Mouse (Mus musculus) neural tube, embryonic 12.5 days (tissue): ENCODE results near the gene Tspan9. TPM values are rescaled to one million over a fixed set of nuclear protein-coding genes. Genes with fewer than 3 reads are reported as not detected.

Experiments
- ATAC-seq: fragments of 200-750 bp; cut with Nextera tagmentation; 2 replicates; pipeline ENCODE4 v1.8.0; 2017; ENCODE audit warnings: low read depth, mild to moderate bottlenecking, moderate TSS enrichment, moderate library complexity; ENCODE audit not compliant: low FRiP score
- H3K27ac ChIP-seq: fragments of 300-500 bp; sonication (generic); 2 replicates; pipeline ENCODE4 v1.5.1; 2016
- H3K27me3 ChIP-seq: fragments of 300-500 bp; sonication (generic); replicated peaks from 2 replicates; pipeline ENCODE4 v1.6.1; 2016; ENCODE audit warnings: mild to moderate bottlenecking
- H3K36me3 ChIP-seq: fragments of 300-500 bp; sonication (generic); 2 replicates; pipeline ENCODE4 v1.6.1; 2016; ENCODE audit warnings: mild to moderate bottlenecking
- H3K4me1 ChIP-seq: fragments of 300-500 bp; sonication (generic); 2 replicates; pipeline ENCODE4 v1.6.1; 2016
- H3K4me2 ChIP-seq: fragments of 300-500 bp; sonication (generic); replicated peaks from 2 replicates; pipeline ENCODE4 v1.6.1; 2016; ENCODE audit warnings: mild to moderate bottlenecking
- H3K4me3 ChIP-seq: fragments of 300-500 bp; sonication (generic); 2 replicates; pipeline ENCODE4 v1.5.1; 2016
- H3K9ac ChIP-seq: fragments of 300-500 bp; sonication (generic); 2 replicates; pipeline ENCODE4 v1.6.1; 2016; ENCODE audit warnings: mild to moderate bottlenecking
- H3K9me3 ChIP-seq: fragments of 300-500 bp; sonication (generic); 2 replicates; pipeline ENCODE4 v1.6.1; 2016; ENCODE audit warnings: mild to moderate bottlenecking
- WGBS: fragments of 180-500 bp; shearing (Covaris S2); methylation state at CpG from one replicate; pipeline ENCODE4 v1.1.7; 2016; 5-methylcytosine and 5-hydroxymethylcytosine counted together
- polyA plus RNA-seq: library from polyadenylated mRNA; unstranded; fragments of >200 nt; fragmentation: Nextera tagmentation; extraction: Ambion mirVana; gene quantifications from 2 replicates; pipeline ENCODE4 v1.2.1, GENCODE M21; 2016

Gene Tspan9
- polyA plus RNA-seq, 1 experiment from 2014 or later: 58.4 TPM

GRCm38 (mm10) chr6:128011781-128012180 is 131.6 kb downstream of the Tspan9 start:
- ATAC-seq: no peak
- Histone ChIP-seq H3K9me3 (no peaks in the 10 kb centered on the region), H3K4me2 (no peak overlapping the region), H3K9ac (0 out of 2 replicates have a peak overlapping the region, but pooled peaks have one; percentile 9), H3K4me1 (peaks cover 30% of the 10 kb centered on the region), H3K27me3 (0 out of 2 replicates have a peak, but pooled peaks cover 2% of the 10 kb centered on the region), H3K4me3 (no peak overlapping the region), H3K36me3 (no peaks in the 10 kb centered on the region), H3K27ac (no peak overlapping the region)
- 88% methylated on average over 17 of the region's 17 CpGs for WGBS

GRCm38 (mm10) chr6:128011071-128011477 is 132.3 kb downstream of the Tspan9 start:
- Histone ChIP-seq H3K9ac (no peak overlapping the region), H3K4me1 (peaks cover 32% of the 10 kb centered on the region), H3K4me3 (no peak overlapping the region), H3K4me2 (no peak overlapping the region), H3K27ac (no peak overlapping the region), H3K36me3 (no peaks in the 10 kb centered on the region), H3K27me3 (0 out of 2 replicates have a peak, but pooled peaks cover 2% of the 10 kb centered on the region), H3K9me3 (no peaks in the 10 kb centered on the region)
- ATAC-seq: no peak
- WGBS: 83% methylated on average over 13 of the region's 13 CpGs

GRCm38 (mm10) chr6:128010135-128010971 is 133.0 kb downstream of the Tspan9 start:
- Histone ChIP-seq H3K27me3 (0 out of 2 replicates have a peak, but pooled peaks cover 2% of the 10 kb centered on the region), H3K4me1 (peaks cover 33% of the 10 kb centered on the region), H3K9ac (no peak overlapping the region), H3K36me3 (no peaks in the 10 kb centered on the region), H3K9me3 (no peaks in the 10 kb centered on the region), H3K4me2 (no peak overlapping the region), H3K27ac (no peak overlapping the region), H3K4me3 (no peak overlapping the region)
- no peak for ATAC-seq
- 63% methylated on average over 11 of the region's 11 CpGs for WGBS

- 0 out of 2 replicates have a peak, but pooled peaks cover 2% of the 10 kb centered on the region for H3K27me3 ChIP-seq
- H3K4me2 ChIP-seq: no peak overlapping the region
- H3K9ac ChIP-seq: no peak overlapping the region
- H3K36me3 ChIP-seq: no peaks in the 10 kb centered on the region
- no peak for ATAC-seq
- no peak overlapping the region for H3K4me3 ChIP-seq
- peaks cover 32% of the 10 kb centered on the region for H3K4me1 ChIP-seq
- no peaks in the 10 kb centered on the region for H3K9me3 ChIP-seq
- 80% methylated on average over 5 of the region's 5 CpGs for WGBS
- H3K27ac ChIP-seq: no peak overlapping the region
Measured at GRCm38 (mm10) chr6:128007982-128008562, 135.3 kb downstream of the Tspan9 start.

- H3K27me3 ChIP-seq: 0 out of 2 replicates have a peak, but pooled peaks cover 2% of the 10 kb centered on the region
- peaks cover 30% of the 10 kb centered on the region for H3K4me1 ChIP-seq
- no peak overlapping the region for H3K4me2 ChIP-seq
- H3K27ac ChIP-seq: no peak overlapping the region
- ATAC-seq: no peak
- H3K9me3 ChIP-seq: no peaks in the 10 kb centered on the region
- WGBS: 84% methylated on average over 12 of the region's 12 CpGs
- H3K4me3 ChIP-seq: no peak overlapping the region
- no peaks in the 10 kb centered on the region for H3K36me3 ChIP-seq
- H3K9ac ChIP-seq: no peak overlapping the region
Measured at GRCm38 (mm10) chr6:128007241-128007701, 136.1 kb downstream of the Tspan9 start.

- H3K36me3 ChIP-seq: no peaks in the 10 kb centered on the region
- H3K27ac ChIP-seq: no peak overlapping the region
- H3K4me2 ChIP-seq: no peak overlapping the region
- 54% methylated on average over 8 of the region's 8 CpGs for WGBS
- no peaks in the 10 kb centered on the region for H3K9me3 ChIP-seq
- no peak for ATAC-seq
- no peak overlapping the region for H3K9ac ChIP-seq
- no peak overlapping the region for H3K4me3 ChIP-seq
- H3K27me3 ChIP-seq: no peaks in the 10 kb centered on the region
- peaks cover 36% of the 10 kb centered on the region for H3K4me1 ChIP-seq
Measured at GRCm38 (mm10) chr6:128006156-128006555, 137.2 kb downstream of the Tspan9 start.

GRCm38 (mm10) chr6:128004544-128004943 is 138.8 kb downstream of the Tspan9 start:
- H3K4me2 ChIP-seq: no peak overlapping the region
- no peaks in the 10 kb centered on the region for H3K27me3 ChIP-seq
- no peak for ATAC-seq
- no peaks in the 10 kb centered on the region for H3K36me3 ChIP-seq
- H3K4me3 ChIP-seq: no peak overlapping the region
- H3K9ac ChIP-seq: no peak overlapping the region
- WGBS: 85% methylated on average over 16 of the region's 16 CpGs
- H3K9me3 ChIP-seq: no peaks in the 10 kb centered on the region
- H3K27ac ChIP-seq: no peak overlapping the region
- peaks cover 19% of the 10 kb centered on the region for H3K4me1 ChIP-seq

- Histone ChIP-seq H3K9ac (no peak overlapping the region), H3K9me3 (no peaks in the 10 kb centered on the region), H3K36me3 (no peaks in the 10 kb centered on the region), H3K4me2 (no peak overlapping the region), H3K27ac (no peak overlapping the region), H3K4me3 (no peak overlapping the region), H3K27me3 (no peaks in the 10 kb centered on the region), H3K4me1 (peaks cover 19% of the 10 kb centered on the region)
- 76% methylated on average over 5 of the region's 5 CpGs for WGBS
- ATAC-seq: no peak
Measured at GRCm38 (mm10) chr6:128003542-128003941, 139.9 kb downstream of the Tspan9 start.

- ATAC-seq: no peak
- H3K4me2 ChIP-seq: no peak overlapping the region
- no peaks in the 10 kb centered on the region for H3K9me3 ChIP-seq
- no peak overlapping the region for H3K27ac ChIP-seq
- H3K4me3 ChIP-seq: no peak overlapping the region
- H3K4me1 ChIP-seq: peaks cover 19% of the 10 kb centered on the region
- 78% methylated on average over 4 of the region's 4 CpGs for WGBS
- H3K27me3 ChIP-seq: no peaks in the 10 kb centered on the region
- H3K36me3 ChIP-seq: no peaks in the 10 kb centered on the region
- H3K9ac ChIP-seq: no peak overlapping the region
Measured at GRCm38 (mm10) chr6:128002667-128003066, 140.7 kb downstream of the Tspan9 start.

- Histone ChIP-seq H3K4me1 (peaks cover 19% of the 10 kb centered on the region), H3K4me3 (no peak overlapping the region), H3K4me2 (no peak overlapping the region), H3K9ac (no peak overlapping the region), H3K27me3 (no peaks in the 10 kb centered on the region), H3K27ac (no peak overlapping the region), H3K9me3 (no peaks in the 10 kb centered on the region), H3K36me3 (no peaks in the 10 kb centered on the region)
- no peak for ATAC-seq
- 69% methylated on average over 10 of the region's 10 CpGs for WGBS
Measured at GRCm38 (mm10) chr6:128002104-128002503, 141.3 kb downstream of the Tspan9 start.

- Histone ChIP-seq H3K4me2 (no peak overlapping the region), H3K36me3 (no peaks in the 10 kb centered on the region), H3K9me3 (no peaks in the 10 kb centered on the region), H3K27me3 (no peaks in the 10 kb centered on the region), H3K4me3 (no peak overlapping the region), H3K27ac (no peak overlapping the region), H3K9ac (no peak overlapping the region), H3K4me1 (peaks cover 19% of the 10 kb centered on the region)
- WGBS: 50% methylated on average over 1 of the region's 1 CpGs
- ATAC-seq: no peak
Measured at GRCm38 (mm10) chr6:128001587-128001986, 141.8 kb downstream of the Tspan9 start.

- 82% methylated on average over 3 of the region's 3 CpGs for WGBS
- Histone ChIP-seq H3K9ac (no peak overlapping the region), H3K9me3 (no peaks in the 10 kb centered on the region), H3K4me2 (no peak overlapping the region), H3K4me3 (no peak overlapping the region), H3K4me1 (peaks cover 16% of the 10 kb centered on the region), H3K27me3 (no peaks in the 10 kb centered on the region), H3K36me3 (no peaks in the 10 kb centered on the region), H3K27ac (no peak overlapping the region)
- ATAC-seq: no peak
Measured at GRCm38 (mm10) chr6:128000777-128001176, 142.6 kb downstream of the Tspan9 start.
